Mouse (Mus musculus) testis, adult 2 months (tissue): ENCODE data around the gene Gabrr1. TPM values are rescaled to one million over a fixed set of nuclear protein-coding genes. Genes with fewer than 3 reads are reported as not detected.

Experiments used
- H3K27ac ChIP-seq: fragments of 200-500 bp; 2 replicates; pipeline ENCODE4 v1.5.1; 2012; ENCODE audit warnings: low read depth, low read length; ENCODE audit not compliant: control insufficient read depth, insufficient read depth
- H3K27me3 ChIP-seq: fragments of 200-500 bp; 2 replicates; pipeline ENCODE4 v1.6.1; 2012; ENCODE audit warnings: mild to moderate bottlenecking, low read length, moderate library complexity; ENCODE audit not compliant: control insufficient read depth, insufficient read depth
- H3K36me3 ChIP-seq: fragments of 200-500 bp; 2 replicates; pipeline ENCODE4 v1.6.1; 2012; ENCODE audit warnings: mild to moderate bottlenecking, low read length; ENCODE audit not compliant: control insufficient read depth, insufficient read depth
- H3K4me1 ChIP-seq: fragments of 200-500 bp; 2 replicates; pipeline ENCODE4 v1.6.1; 2012; ENCODE audit warnings: low read length; ENCODE audit not compliant: control insufficient read depth, insufficient read depth
- H3K4me3 ChIP-seq: fragments of 200-500 bp; 2 replicates; pipeline ENCODE4 v1.5.1; 2012; ENCODE audit warnings: low read depth, mild to moderate bottlenecking, low read length, moderate library complexity, mixed read lengths; ENCODE audit not compliant: control insufficient read depth
- CTCF ChIP-seq: fragments of 200-500 bp; IDR thresholded peaks from 2 replicates; pipeline ENCODE4 v1.5.1; 2012; ENCODE audit warnings: low read depth, mild to moderate bottlenecking, inconsistent platforms, low read length, moderate library complexity; ENCODE audit not compliant: control insufficient read depth, insufficient read depth, insufficient replicate concordance
- POLR2A ChIP-seq: fragments of 200-500 bp; IDR thresholded peaks from 2 replicates; pipeline ENCODE4 v1.6.1; 2012; ENCODE audit warnings: low read depth, mild to moderate bottlenecking, inconsistent platforms, low read length, moderate library complexity; ENCODE audit not compliant: control insufficient read depth
- polyA plus RNA-seq: library from polyadenylated mRNA; depleted of rRNA; stranded (reverse); fragments of >200 nt; gene quantifications from 2 replicates; pipeline ENCODE4 v1.2.3, GENCODE M21; 2012

Gabrr1 gene
- polyA plus RNA-seq, 1 experiment, result 0.05 TPM

DNA sequence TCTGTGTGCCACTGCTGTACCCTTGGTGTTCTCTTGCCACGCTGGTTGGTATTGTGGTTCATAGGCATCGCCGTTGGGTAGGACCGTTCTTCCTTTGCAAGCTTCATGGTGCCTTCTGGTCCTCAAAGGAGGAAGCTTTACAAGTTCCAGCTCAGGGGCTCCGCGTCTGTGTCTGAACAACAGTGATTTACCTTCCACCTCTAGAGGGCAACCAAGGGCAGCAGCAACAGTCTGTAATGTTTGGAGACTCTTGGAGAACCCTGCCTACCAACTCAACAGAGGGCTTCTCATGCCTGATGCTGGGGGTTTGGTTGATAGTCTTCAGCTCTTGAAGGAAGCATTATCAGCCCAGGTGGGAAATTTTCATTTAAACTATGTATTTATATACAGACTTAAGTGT is 7.8 kb upstream of the Gabrr1 start:
- TF ChIP-seq POLR2A (no peak), CTCF (peak; percentile 13; the same call in 1 of the 2 replicates)
- Histone ChIP-seq H3K4me3 (no peak overlapping the region), H3K4me1 (no peaks in the 10 kb centered on the region), H3K27me3 (no peaks in the 10 kb centered on the region), H3K27ac (no peak overlapping the region), H3K36me3 (no peaks in the 10 kb centered on the region)

DNA sequence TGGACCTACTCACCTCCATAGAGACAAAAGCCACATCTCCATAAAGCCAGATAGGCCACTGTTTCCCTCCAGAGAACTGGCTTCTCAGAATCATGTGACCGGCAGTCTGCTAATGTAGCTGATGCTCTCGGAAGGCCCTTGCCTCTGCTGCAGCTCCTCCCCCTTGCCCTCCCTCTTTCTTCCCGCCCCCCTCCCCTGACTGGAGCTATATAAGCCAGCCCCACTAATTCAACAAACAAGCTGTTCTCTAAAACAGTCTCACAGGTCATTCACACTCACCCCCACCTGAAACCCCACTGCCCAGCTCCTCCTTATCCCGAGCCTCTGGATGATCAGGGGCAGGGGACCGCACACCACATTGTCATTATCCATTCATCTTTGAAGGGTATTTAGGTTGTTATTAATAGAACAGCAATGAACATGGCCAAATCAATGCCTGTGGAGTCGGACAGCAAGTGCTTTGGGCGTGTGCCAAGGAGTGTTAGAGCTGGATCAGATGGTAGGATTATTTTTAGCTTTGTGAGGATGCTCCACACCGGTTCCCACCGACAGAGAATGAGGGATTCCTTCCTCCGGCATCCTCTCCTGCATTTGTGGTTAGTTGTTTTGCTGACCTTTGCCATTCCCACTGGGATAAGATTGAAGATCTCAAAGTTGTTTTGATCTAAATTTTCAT is 6.8 kb upstream of the Gabrr1 start:
- H3K36me3 ChIP-seq, result no peaks in the 10 kb centered on the region
- no peaks in the 10 kb centered on the region for H3K4me1 ChIP-seq
- H3K27me3 ChIP-seq, result no peaks in the 10 kb centered on the region
- H3K27ac ChIP-seq, result no peak overlapping the region
- no peak overlapping the region for H3K4me3 ChIP-seq
- TF ChIP-seq CTCF (no peak), POLR2A (no peak)

DNA sequence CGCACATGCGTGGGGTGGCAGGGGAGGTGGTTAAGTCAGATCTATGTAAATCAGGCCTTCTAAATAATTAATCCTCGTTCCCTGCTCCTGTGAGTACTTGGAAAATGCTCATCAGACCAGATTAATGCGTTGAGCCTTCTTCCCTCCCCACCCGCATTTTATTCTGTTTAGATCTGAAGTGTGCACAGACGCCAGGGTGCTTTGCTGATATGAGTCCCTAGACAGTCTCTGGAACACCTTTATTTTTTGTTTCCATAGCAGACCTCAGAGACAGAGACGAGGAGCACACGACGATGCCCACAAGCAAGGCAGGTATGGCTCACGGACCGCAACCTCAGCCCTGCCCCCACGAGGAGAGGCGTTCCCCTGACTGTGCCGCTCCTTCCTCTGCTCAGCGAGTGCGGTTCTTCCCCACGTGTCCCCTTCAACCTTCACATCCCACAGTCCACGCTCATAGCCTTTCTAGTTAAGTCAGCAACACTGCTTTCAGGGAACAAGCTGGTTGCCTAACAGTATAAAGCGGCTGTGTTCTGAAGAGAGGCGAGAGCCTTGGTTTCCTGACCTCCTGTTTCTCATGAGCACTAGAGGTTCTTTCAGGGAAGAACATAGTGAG is 14.5 kb downstream of the Gabrr1 start:
- no peak overlapping the region for H3K4me3 ChIP-seq
- H3K27ac ChIP-seq, result no peak overlapping the region
- H3K36me3 ChIP-seq, result no peaks in the 10 kb centered on the region
- no peaks in the 10 kb centered on the region; the same call in 1 of the 2 replicates for H3K4me1 ChIP-seq
- no peak for TF ChIP-seq CTCF
- no peak for TF ChIP-seq POLR2A
- H3K27me3 ChIP-seq, result no peaks in the 10 kb centered on the region

DNA sequence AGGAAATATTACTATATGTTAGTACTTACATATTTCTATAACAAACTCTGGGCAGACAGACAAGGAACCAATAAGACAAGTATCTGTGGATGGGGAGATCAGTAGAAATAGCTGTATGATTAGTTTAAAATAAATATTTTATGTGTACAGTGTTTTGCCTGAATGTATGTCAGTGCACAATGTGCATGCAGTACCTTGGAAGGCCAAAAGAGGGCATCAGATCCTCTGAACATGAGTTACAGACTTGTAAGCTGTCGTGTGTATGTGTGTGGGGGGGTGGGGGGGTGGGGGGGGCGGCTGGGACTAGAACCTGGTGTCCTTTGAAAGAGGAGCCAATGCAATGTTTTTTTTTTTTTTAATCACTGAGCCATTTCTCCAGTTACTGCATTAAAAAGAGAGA is 15.5 kb downstream of the Gabrr1 start:
- H3K4me1 ChIP-seq, result no peaks in the 10 kb centered on the region; the same call in 1 of the 2 replicates
- TF ChIP-seq CTCF (no peak), POLR2A (no peak)

GRCm38 (mm10) chr4:33149150-33149549 is 16.8 kb downstream of the Gabrr1 start:
- Histone ChIP-seq H3K27me3 (no peaks in the 10 kb centered on the region), H3K4me3 (no peak overlapping the region), H3K4me1 (no peaks in the 10 kb centered on the region; the same call in 1 of the 2 replicates), H3K36me3 (no peaks in the 10 kb centered on the region), H3K27ac (no peak overlapping the region)
- no peak for TF ChIP-seq CTCF
- no peak for TF ChIP-seq POLR2A

More for the DNA sequence above, 15.5 kb downstream of the Gabrr1 start:
- H3K27me3 ChIP-seq, result no peaks in the 10 kb centered on the region
- no peak overlapping the region for H3K4me3 ChIP-seq
- no peak overlapping the region for H3K27ac ChIP-seq
- H3K36me3 ChIP-seq, result no peaks in the 10 kb centered on the region

DNA sequence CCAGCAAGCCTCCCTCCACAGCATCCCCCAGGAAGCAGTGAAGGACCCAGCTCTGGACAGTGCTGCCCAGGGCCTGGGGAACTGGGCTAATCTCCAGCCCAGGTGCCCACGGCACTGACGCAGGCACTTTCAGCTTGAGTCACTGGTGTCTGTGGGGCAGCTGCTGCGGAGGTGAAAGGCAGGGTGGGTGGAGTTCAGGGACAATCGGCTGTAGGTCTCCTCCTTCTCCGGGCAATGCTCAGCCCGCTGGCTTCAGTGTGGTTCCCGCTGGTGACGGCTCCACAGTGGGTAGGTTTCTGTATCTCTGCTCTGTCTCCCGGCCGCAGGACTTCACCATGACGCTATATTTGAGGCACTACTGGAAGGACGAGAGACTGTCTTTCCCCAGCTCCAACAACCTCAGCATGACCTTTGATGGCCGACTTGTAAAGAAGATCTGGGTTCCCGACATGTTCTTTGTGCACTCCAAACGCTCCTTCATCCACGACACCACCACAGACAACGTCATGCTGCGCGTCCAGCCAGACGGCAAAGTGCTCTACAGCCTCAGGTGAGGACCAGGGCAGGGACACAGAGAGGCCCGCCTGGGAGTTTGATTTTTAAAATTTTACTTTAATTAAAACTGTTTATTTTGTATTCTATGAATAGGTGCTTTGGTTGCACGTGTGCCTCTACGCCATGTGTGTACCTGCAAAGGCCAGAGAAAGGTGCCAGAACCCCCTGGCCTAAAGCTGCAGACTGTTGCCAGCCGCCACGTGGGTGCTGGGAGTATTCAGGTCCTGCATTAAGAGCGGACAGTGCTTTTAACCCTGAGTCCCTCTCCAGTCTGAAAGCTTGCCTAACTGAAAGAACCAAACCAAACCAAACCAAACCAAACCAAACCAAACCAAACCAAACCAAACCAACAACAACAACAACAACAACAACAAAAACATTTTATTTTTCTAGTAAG is 20.0 kb downstream of the Gabrr1 start:
- Histone ChIP-seq H3K27ac (no peak overlapping the region), H3K4me1 (no peaks in the 10 kb centered on the region), H3K4me3 (no peak overlapping the region), H3K36me3 (no peaks in the 10 kb centered on the region), H3K27me3 (no peaks in the 10 kb centered on the region)
- TF ChIP-seq CTCF, result no peak
- no peak for TF ChIP-seq POLR2A

DNA sequence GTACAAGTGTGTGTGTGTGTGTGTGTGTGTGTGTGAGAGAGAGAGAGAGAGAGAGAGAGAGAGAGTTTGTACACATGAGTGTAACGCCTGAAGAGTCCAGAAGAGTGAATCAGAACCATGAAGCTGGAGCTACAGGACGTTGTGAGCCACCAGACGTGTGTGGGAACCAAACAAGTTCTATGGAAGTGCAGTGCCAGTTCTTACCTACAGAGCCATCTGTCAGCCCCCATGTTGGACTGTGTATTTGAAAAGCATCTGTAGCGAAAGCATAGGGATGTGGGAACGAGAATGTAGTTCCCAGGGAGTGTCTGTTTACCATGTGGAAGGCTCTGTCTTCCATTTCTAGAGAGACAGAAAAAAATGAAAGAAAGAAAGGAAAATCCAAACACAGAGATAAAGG is 51.2 kb downstream of the Gabrr1 start:
- Histone ChIP-seq H3K4me3 (no peak overlapping the region), H3K27ac (no peak overlapping the region), H3K36me3 (no peaks in the 10 kb centered on the region), H3K27me3 (no peaks in the 10 kb centered on the region), H3K4me1 (peaks cover 3% of the 10 kb centered on the region; the same call in 1 of the 2 replicates)
- TF ChIP-seq CTCF (no peak), POLR2A (no peak)
